Mouse (Mus musculus): Measurements from ENCODE around the gene Wdr31. TPM values are rescaled to one million over a fixed set of nuclear protein-coding genes. Genes with fewer than 3 reads are reported as not detected.
A peak's percentile ranks its signal among the peaks of the same experiment; 100 is the strongest.

Gene Wdr31
- polyA plus RNA-seq (2012; rRNA removed), result 202 and 208 TPM in 2 replicates

DNA sequence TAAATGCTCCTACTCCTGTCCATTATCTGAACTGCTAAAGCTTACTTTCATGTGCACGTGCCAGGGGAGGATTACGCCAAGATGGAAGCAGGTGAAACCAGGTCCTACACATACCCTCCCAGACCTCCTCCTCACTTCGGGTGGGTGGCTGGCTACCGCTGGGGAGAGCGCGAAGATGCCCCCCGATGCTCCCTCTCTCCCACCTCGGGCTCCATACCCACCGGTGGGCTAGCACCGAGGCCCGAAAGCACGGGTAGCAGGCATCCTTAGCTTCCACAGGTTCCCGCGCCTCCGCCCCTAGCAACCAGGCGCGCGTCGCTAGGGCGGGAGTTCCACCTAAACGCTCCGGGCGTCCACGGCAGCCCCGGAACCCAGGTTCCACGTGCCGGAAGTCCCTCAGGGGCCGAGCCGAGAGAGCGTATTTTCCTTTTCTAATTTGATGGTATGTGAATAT, at the start of gene Wdr31:
Gene Wdr31 (minus strand): TSS at position 299 of the 454 bp plus-strand sequence.
- Histone ChIP-seq H3K4me3 (ENCODE audit: control insufficient read depth, low read depth, low read length) (peak within 1 kb of the TSS; percentile 92), H3K27ac (ENCODE audit: control insufficient read depth, insufficient read depth, low read depth, low read length) (peak within 1 kb of the TSS; percentile 73), H3K27me3 (ENCODE audit: control insufficient read depth, insufficient read depth, low read length) (no peaks in the 10 kb centered on the region), H3K4me1 (ENCODE audit: control insufficient read depth, insufficient read depth, low read length) (no peaks in the 10 kb centered on the region), H3K36me3 (ENCODE audit: control insufficient read depth, insufficient read depth, low read length) (peaks cover 2% of the 10 kb centered on the region; the same call in 1 of the 2 replicates)
- TF ChIP-seq CTCF (IDR thresholded peaks at IDR 0.05; ENCODE audit: control insufficient read depth, insufficient read depth, insufficient replicate concordance, low read depth, low read length), result no peak
- peak; percentile 58; the same call in 1 of the 2 replicates for TF ChIP-seq POLR2A (IDR thresholded peaks at IDR 0.05; ENCODE audit: control insufficient read depth, low read depth, low read length)

DNA sequence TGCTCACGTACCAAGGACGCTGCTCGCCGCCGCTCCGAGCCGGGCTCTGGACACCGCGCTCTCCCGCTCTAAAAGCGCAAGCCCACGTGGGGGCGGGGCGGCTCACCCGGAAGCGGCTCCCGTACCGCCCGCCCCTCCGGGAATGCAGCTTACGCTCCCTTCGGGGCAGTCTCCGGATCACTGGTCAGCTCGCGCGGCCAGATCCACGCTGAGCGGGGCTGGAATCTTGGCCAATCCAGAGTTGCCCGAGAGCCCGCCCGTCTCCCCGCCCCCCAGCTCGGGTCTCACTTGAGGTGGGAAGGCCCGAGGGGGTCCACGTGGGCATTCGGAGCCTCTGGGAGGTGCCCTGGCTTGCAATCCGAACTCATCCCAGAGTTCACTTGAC, 49.1 kb upstream of the Wdr31 start, which contains the start of gene Alad:
Gene Alad (minus strand): TSS at position 70 of the 385 bp plus-strand sequence.
- H3K4me1 ChIP-seq (ENCODE audit: control insufficient read depth, insufficient read depth, low read length), result peaks cover 9% of the 10 kb centered on the region
- TF ChIP-seq POLR2A (IDR thresholded peaks at IDR 0.05; ENCODE audit: control insufficient read depth, low read depth, low read length) (peak; percentile 62), CTCF (IDR thresholded peaks at IDR 0.05; ENCODE audit: control insufficient read depth, insufficient read depth, insufficient replicate concordance, low read depth, low read length) (no peak)
- H3K36me3 ChIP-seq (ENCODE audit: control insufficient read depth, insufficient read depth, low read length), result no peaks in the 10 kb centered on the region
- H3K27ac ChIP-seq (ENCODE audit: control insufficient read depth, insufficient read depth, low read depth, low read length), result peak within 1 kb of the TSS; percentile 80
- H3K4me3 ChIP-seq (ENCODE audit: control insufficient read depth, low read depth, low read length), result peak within 1 kb of the TSS; percentile 91
- H3K27me3 ChIP-seq (ENCODE audit: control insufficient read depth, insufficient read depth, low read length), result no peaks in the 10 kb centered on the region

DNA sequence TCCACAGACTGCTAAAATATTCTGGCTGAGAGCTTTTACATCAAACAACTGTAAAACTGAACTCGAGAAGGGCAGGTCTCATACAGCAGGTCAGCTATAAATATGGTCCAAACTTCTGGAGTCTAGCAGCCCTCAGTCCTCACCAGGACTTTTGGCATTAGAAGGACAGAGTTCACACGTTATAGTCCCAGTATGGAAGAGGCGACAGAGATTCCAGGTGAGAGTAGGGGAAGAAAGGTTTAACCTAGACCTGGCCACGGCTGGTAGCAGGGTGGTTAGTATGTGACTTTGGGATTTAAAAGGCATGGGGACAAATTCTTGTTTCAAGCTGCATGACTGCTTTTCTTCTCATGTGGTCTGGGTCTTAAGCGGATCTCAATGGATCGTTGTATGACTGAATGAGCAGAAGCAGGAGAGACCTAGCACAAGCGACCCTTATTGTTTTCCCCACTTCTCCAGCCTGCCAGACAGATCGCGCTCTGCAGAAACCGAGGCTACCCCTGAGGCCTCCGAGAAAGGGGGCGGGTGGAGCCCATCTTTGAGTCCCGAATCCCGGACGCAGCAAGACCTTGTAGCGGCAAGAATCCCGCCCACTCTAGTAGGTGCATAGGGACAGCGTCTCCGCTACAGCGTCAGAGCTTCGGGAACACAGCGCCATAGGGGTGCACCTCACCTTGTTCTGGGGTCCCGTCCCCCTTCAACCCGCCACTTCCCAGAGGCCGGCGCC, 48.6 kb upstream of the Wdr31 start:
- Histone ChIP-seq H3K4me1 (ENCODE audit: control insufficient read depth, insufficient read depth, low read length) (peaks cover 7% of the 10 kb centered on the region), H3K27ac (ENCODE audit: control insufficient read depth, insufficient read depth, low read depth, low read length) (peak overlapping the region; percentile 80), H3K36me3 (ENCODE audit: control insufficient read depth, insufficient read depth, low read length) (no peaks in the 10 kb centered on the region), H3K27me3 (ENCODE audit: control insufficient read depth, insufficient read depth, low read length) (no peaks in the 10 kb centered on the region), H3K4me3 (ENCODE audit: control insufficient read depth, low read depth, low read length) (peak overlapping the region; percentile 91)
- no peak for TF ChIP-seq CTCF (IDR thresholded peaks at IDR 0.05; ENCODE audit: control insufficient read depth, insufficient read depth, insufficient replicate concordance, low read depth, low read length)
- TF ChIP-seq POLR2A (IDR thresholded peaks at IDR 0.05; ENCODE audit: control insufficient read depth, low read depth, low read length), result no peak

DNA sequence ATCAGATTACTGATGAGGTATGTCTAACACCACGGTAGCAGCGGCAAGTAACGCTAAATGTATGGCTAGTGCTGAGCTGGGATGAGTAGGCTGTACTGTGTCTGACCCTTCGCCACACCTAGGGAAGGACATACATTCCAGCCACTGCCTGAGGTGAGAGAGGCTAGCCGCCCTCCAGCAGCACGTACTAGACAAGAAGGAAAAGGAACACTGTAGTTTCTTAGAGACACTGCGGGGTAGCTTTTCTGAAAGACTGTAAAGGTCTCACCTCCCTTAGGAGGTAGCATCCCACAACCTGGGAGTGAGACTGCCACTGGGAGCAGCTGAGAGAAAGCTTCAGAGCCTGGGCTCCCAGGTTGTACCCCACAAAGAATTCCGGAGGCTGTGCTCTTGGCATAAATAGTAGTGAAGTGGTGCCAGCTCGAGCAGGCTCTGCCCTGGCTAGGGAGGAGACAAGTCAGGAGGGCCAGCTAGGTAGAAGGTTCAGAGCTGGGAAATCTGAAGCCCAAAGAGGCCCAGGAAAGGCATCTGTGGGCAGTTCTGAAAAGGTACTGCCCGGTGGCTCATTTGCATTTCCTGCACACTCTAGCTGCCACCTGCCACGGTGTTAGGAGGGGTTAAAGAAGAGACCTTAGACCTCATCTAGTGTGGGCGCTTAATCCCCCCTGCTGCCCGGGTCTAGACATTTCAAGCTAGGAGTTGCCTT, 47.9 kb upstream of the Wdr31 start:
- TF ChIP-seq CTCF (IDR thresholded peaks at IDR 0.05; ENCODE audit: control insufficient read depth, insufficient read depth, insufficient replicate concordance, low read depth, low read length) (no peak), POLR2A (IDR thresholded peaks at IDR 0.05; ENCODE audit: control insufficient read depth, low read depth, low read length) (no peak)
- Histone ChIP-seq H3K4me3 (ENCODE audit: control insufficient read depth, low read depth, low read length) (peak overlapping the region; percentile 19), H3K27ac (ENCODE audit: control insufficient read depth, insufficient read depth, low read depth, low read length) (peak overlapping the region; percentile 29), H3K27me3 (ENCODE audit: control insufficient read depth, insufficient read depth, low read length) (no peaks in the 10 kb centered on the region), H3K36me3 (ENCODE audit: control insufficient read depth, insufficient read depth, low read length) (no peaks in the 10 kb centered on the region), H3K4me1 (ENCODE audit: control insufficient read depth, insufficient read depth, low read length) (peaks cover 6% of the 10 kb centered on the region)

DNA sequence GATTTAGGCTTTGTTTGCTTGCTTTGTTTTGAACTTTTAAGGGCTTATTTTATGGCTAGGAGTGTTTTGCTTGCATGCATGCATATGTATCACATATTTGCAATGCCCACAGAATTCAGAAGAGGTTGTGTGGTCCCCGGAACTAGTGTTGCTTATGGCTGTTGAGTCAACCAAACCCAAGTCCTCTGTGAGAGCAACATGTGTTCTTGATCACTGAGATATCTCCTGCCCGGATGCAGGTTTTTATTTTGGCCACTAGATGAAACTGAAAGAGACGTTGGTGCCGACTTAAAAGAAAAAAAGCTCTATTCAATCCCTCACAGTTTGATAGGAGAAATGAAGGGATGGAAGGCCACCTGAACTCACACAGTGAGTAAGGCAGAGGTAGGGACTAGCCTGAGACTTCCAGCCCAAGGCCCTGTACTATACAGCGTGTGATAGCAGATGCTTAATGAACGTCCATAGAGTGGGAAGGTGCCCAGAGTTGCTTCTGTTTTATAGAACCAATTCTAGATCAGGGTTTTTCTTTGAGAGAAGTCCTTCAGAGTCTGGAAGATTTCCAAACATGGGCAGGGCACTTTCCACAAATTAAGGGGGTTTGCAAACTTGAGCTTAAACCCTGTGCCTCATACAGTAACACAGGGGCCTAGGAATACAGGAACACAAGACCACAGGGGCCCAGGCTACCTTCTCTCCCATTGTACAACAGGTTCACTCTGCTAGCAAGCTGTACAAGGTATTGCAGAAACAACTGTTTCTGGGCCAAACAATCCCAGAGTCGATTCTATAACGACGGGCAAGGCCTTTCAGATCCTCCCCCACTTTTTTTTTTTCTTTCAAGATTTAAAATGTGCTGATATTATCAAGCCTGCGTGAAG, 47.1 kb upstream of the Wdr31 start:
- Histone ChIP-seq H3K27me3 (ENCODE audit: control insufficient read depth, insufficient read depth, low read length) (no peaks in the 10 kb centered on the region), H3K27ac (ENCODE audit: control insufficient read depth, insufficient read depth, low read depth, low read length) (peak overlapping the region; percentile 29), H3K4me3 (ENCODE audit: control insufficient read depth, low read depth, low read length) (no peak overlapping the region; the same call in 1 of the 2 replicates), H3K4me1 (ENCODE audit: control insufficient read depth, insufficient read depth, low read length) (peaks cover 6% of the 10 kb centered on the region), H3K36me3 (ENCODE audit: control insufficient read depth, insufficient read depth, low read length) (no peaks in the 10 kb centered on the region)
- no peak for TF ChIP-seq POLR2A (IDR thresholded peaks at IDR 0.05; ENCODE audit: control insufficient read depth, low read depth, low read length)
- TF ChIP-seq CTCF (IDR thresholded peaks at IDR 0.05; ENCODE audit: control insufficient read depth, insufficient read depth, insufficient replicate concordance, low read depth, low read length), result no peak

DNA sequence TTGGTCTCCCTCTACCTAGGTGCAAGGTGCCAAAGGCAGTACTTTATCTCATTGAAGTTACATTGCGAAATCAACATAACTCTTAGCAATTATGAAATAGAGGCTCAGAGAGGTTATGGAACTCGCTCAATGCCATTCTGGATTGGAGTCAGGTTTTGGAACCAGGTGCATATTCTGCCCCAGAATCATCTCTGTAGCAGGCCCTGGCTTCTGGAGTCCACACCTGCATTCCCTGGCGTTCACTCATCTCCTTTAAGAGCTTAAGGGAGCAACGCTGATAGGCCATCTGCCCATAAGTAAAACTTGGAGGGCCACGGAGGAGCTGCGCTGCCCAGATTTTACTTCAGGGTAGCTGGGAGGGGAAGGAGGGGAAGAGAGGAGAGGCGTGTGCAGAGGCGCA, 46.4 kb upstream of the Wdr31 start:
- peaks cover 6% of the 10 kb centered on the region for H3K4me1 ChIP-seq (ENCODE audit: control insufficient read depth, insufficient read depth, low read length)
- H3K27me3 ChIP-seq (ENCODE audit: control insufficient read depth, insufficient read depth, low read length), result no peaks in the 10 kb centered on the region
- TF ChIP-seq POLR2A (IDR thresholded peaks at IDR 0.05; ENCODE audit: control insufficient read depth, low read depth, low read length) (no peak), CTCF (IDR thresholded peaks at IDR 0.05; ENCODE audit: control insufficient read depth, insufficient read depth, insufficient replicate concordance, low read depth, low read length) (no peak)
- H3K27ac ChIP-seq (ENCODE audit: control insufficient read depth, insufficient read depth, low read depth, low read length), result no peak overlapping the region
- H3K4me3 ChIP-seq (ENCODE audit: control insufficient read depth, low read depth, low read length), result no peak overlapping the region
- no peaks in the 10 kb centered on the region for H3K36me3 ChIP-seq (ENCODE audit: control insufficient read depth, insufficient read depth, low read length)

Data from testis, adult 2 months (tissue).